Mouse (Mus musculus) cerebellum, postnatal 25 days (tissue): Measurements from ENCODE around the gene Hyal3.
A peak's percentile ranks its signal among the peaks of the same experiment; 100 is the strongest.
"Not testable (repeated sequence)": the region's sequence is repeated elsewhere in the genome, so short reads cannot be mapped to it uniquely, and the experiment has no call there.

Experiments
- DNase-seq, 2 experiments: peaks; one replicate each; pipeline ENCODE4 v3.0.0; 2021; ENCODE audit warnings: mixed read lengths in 2 of 2

Gene Hyal3

GRCm38 (mm10) chr9:107572327-107572662 lies 8.3 kb upstream of the Hyal3 start:
- DNase-seq = no peak

- not testable (repeated sequence) for DNase-seq
These were observed 6.8 kb upstream of the Hyal3 start for GRCm38 (mm10) chr9:107573774-107574173.

- peak in 1 of 2 experiments; percentile 68 for DNase-seq
These were observed 4.8 kb upstream of the Hyal3 start for GRCm38 (mm10) chr9:107575579-107576356.

GRCm38 (mm10) chr9:107576357-107577107 lies 4.1 kb upstream of the Hyal3 start, which contains the start of gene Hyal1:
Hyal1 (plus strand) TSS chr9:107576927.
- peak; percentile 44 to 75 for DNase-seq

GRCm38 (mm10) chr9:107577871-107578270 lies 2.7 kb upstream of the Hyal3 start:
- DNase-seq = no peak

GRCm38 (mm10) chr9:107578587-107578986 lies 2.0 kb upstream of the Hyal3 start, which contains the start of gene Naa80:
Naa80 (plus strand) TSS chr9:107578887.
- DNase-seq = no peak

- DNase-seq = peak; percentile 59 to 67
These were observed 1.4 kb upstream of the Hyal3 start for GRCm38 (mm10) chr9:107579023-107579900.

GRCm38 (mm10) chr9:107581584-107581983 lies 966 bp downstream of the Hyal3 start:
- no peak for DNase-seq

- DNase-seq = no peak
These were observed 2.0 kb downstream of the Hyal3 start for GRCm38 (mm10) chr9:107582509-107583062.

GRCm38 (mm10) chr9:107583174-107583573 lies 2.6 kb downstream of the Hyal3 start:
- DNase-seq = no peak

- DNase-seq = no peak
These were observed 5.9 kb downstream of the Hyal3 start for GRCm38 (mm10) chr9:107586504-107586903.

GRCm38 (mm10) chr9:107586974-107587832 lies 6.6 kb downstream of the Hyal3 start, which contains the start of gene Ifrd2:
Ifrd2 (plus strand) TSS chr9:107587642.
- DNase-seq = peak; percentile 93 to 96

- no peak for DNase-seq
These were observed 7.4 kb downstream of the Hyal3 start for GRCm38 (mm10) chr9:107587833-107588639.

GRCm38 (mm10) chr9:107590058-107590772 lies 9.6 kb downstream of the Hyal3 start:
- peak; percentile 41 to 57 for DNase-seq

GRCm38 (mm10) chr9:107590773-107591060 lies 10.1 kb downstream of the Hyal3 start:
- DNase-seq = no peak

GRCm38 (mm10) chr9:107593101-107593976 lies 12.7 kb downstream of the Hyal3 start:
- DNase-seq = peak; percentile 90 to 92

- no peak for DNase-seq
These were observed 13.9 kb downstream of the Hyal3 start for GRCm38 (mm10) chr9:107594281-107595062.
